Mouse (Mus musculus) bone marrow, adult 2 months (tissue): ENCODE measurements around the gene Ppp1r13b.

Experiments
- CTCF ChIP-seq: fragments of 200-500 bp; IDR thresholded peaks from 2 replicates; pipeline ENCODE4 v1.5.1; 2011; ENCODE audit warnings: low read length, control low read depth; ENCODE audit not compliant: control insufficient read depth, insufficient read depth
- POLR2A ChIP-seq: fragments of 200-500 bp; IDR thresholded peaks from 2 replicates; pipeline ENCODE4 v1.6.1; 2011; ENCODE audit warnings: low read depth, mild to moderate bottlenecking, control low read depth, low read length, borderline replicate concordance; ENCODE audit not compliant: control insufficient read depth

- TF ChIP-seq CTCF: no peak
- no peak for TF ChIP-seq POLR2A
These were observed 19.4 kb upstream of the Ppp1r13b start for GRCm38 (mm10) chr12:111927338-111927737.
